Mouse (Mus musculus): Measurements from ENCODE around the gene Nr4a3.

- TF ChIP-seq POLR2A (IDR thresholded peaks at IDR 0.05; ENCODE audit: insufficient read depth, low read depth, low read length) (no peak), CTCF (IDR thresholded peaks at IDR 0.05; ENCODE audit: insufficient read depth, low read depth, low read length) (no peak)
These were observed 10.7 kb upstream of the Nr4a3 start for GRCm38 (mm10) chr4:48034287-48034686.
